In genomic region chr11:98931513-98932292, GRCm38 (mm10) we compare ENCODE assay signal across 9 mouse cellular contexts. TPM values are rescaled to one million over a fixed set of nuclear protein-coding genes. Genes with fewer than 3 reads are reported as not detected.
DNase-seq lines count a peak whose midpoint lies in the region; ATAC-seq and TF ChIP-seq lines count a peak whose summit lies in the region.
"Had no signal": no experiment of that assay in that cellular context is flagged by ENCODE, and none has a peak within 500 bp of the region (broad histone marks: within the 10 kb centered on the region; RNA-seq: fewer than 3 reads in every experiment).

No protein-coding gene starts in this region.

- peak; percentile 1; the same call in 1 of the 2 replicates for TF ChIP-seq RAD21 in CH12.LX (IDR thresholded peaks at IDR 0.05; ENCODE audit: low read depth, low read length)

- H3K4me1 ChIP-seq in heart, embryonic 10.5 days = peaks cover 84% of the 10 kb centered on the region
- H3K4me1 ChIP-seq in CH12.LX (ENCODE audit: control insufficient read depth in 1 of 2, insufficient read depth in 2 of 2) = peaks cover 34 to 67% of the 10 kb centered on the region in 2 experiments
- H3K4me1 ChIP-seq in forebrain, embryonic 13.5 days = peaks cover 73% of the 10 kb centered on the region
- peaks cover 86% of the 10 kb centered on the region for H3K4me1 ChIP-seq in intestine, embryonic 16.5 days (ENCODE audit: control insufficient read depth, insufficient read depth, low read length)

- in situ Hi-C loops in CH12.LX (cut with MboI; ENCODE audit: low pct_ligation_motif_present, low pct_unique_long_range_greater_than_20kb, low sequenced_read_pairs) = no loop called here

- intact Hi-C loops in heart, postnatal 36 days (cut with DNase I) = loop anchor here (2.0 to 5.0 kb wide), 2 partner anchors 19 to 111 kb away; partner anchors contain the start of gene Igfbp4

- dilution Hi-C loops in CH12.LX (cut with MboI; ENCODE audit: extremely low pct_ligation_motif_present, extremely low pct_unique_long_range_greater_than_20kb, low sequenced_read_pairs) = no loop called here

- 20% methylated on average over 7 of the region's 7 CpGs for WGBS in heart, embryonic 10.5 days
- 26% methylated on average over 7 of the region's 7 CpGs for WGBS in forebrain, embryonic 13.5 days
- 28% methylated on average over 7 of the region's 7 CpGs for WGBS in intestine, embryonic 16.5 days

- H3ac ChIP-seq in myocyte (ENCODE audit: control insufficient read depth, insufficient read length) = peak overlapping the region; percentile 9

- no peaks in the 10 kb centered on the region for H3K9me3 ChIP-seq in heart, embryonic 10.5 days
- H3K9me3 ChIP-seq in CH12.LX (replicated peaks; ENCODE audit: low read length) = peaks cover 5% of the 10 kb centered on the region
- H3K9me3 ChIP-seq in forebrain, embryonic 13.5 days (replicated peaks) = no peaks in the 10 kb centered on the region
- H3K9me3 ChIP-seq in intestine, embryonic 16.5 days (ENCODE audit: control insufficient read depth, low read length) = no peaks in the 10 kb centered on the region

- no peak for ATAC-seq in forebrain, embryonic 13.5 days
- no peak for ATAC-seq in intestine, embryonic 16.5 days
- no peak for ATAC-seq in frontal cortex, adult (ENCODE audit: low TSS enrichment)
- no peak for ATAC-seq in granulocyte monocyte progenitor cell, adult 5-6 weeks (replicated peaks; ENCODE audit: poor library complexity, severe bottlenecking)

- no peak overlapping the region for H3K4me2 ChIP-seq in CH12.LX (ENCODE audit: insufficient read depth, low read depth, poor library complexity, severe bottlenecking)
- 0 out of 2 replicates have a peak overlapping the region, but pooled peaks have one; percentile 1 for H3K4me2 ChIP-seq in forebrain, embryonic 13.5 days
- peak overlapping the region; percentile 19; the same call in 1 of the 2 replicates for H3K4me2 ChIP-seq in intestine, embryonic 16.5 days (ENCODE audit: low read depth, low read length)
- H3K4me2 ChIP-seq in myocyte (ENCODE audit: low read depth) = peak overlapping the region; percentile 92

- peaks cover 6% of the 10 kb centered on the region; the same call in 1 of the 2 replicates for H3K36me3 ChIP-seq in heart, embryonic 10.5 days
- peaks cover 0 to under 1% of the 10 kb centered on the region in 2 experiments for H3K36me3 ChIP-seq in CH12.LX (replicated peaks in 1 of 2; ENCODE audit: control insufficient read depth in 1 of 2, insufficient read depth in 1 of 2, low read length in 1 of 2)
- H3K36me3 ChIP-seq in forebrain, embryonic 13.5 days (ENCODE audit: poor library complexity, severe bottlenecking) = no peaks in the 10 kb centered on the region
- no peaks in the 10 kb centered on the region for H3K36me3 ChIP-seq in intestine, embryonic 16.5 days (ENCODE audit: control insufficient read depth, insufficient read depth, low read length)
- H3K36me3 ChIP-seq in myocyte (ENCODE audit: control insufficient read depth, insufficient read depth) = no peaks in the 10 kb centered on the region

- TF ChIP-seq CTCF in CH12.LX (conservative IDR thresholded peaks at IDR 0.05 in 1 of 2, IDR thresholded peaks at IDR 0.05 in 1 of 2; ENCODE audit: low read depth in 2 of 2, low read length in 2 of 2) = peak; percentile 44 to 52; a peak in 3 of 4 replicates

- H3K9ac ChIP-seq in CH12.LX (ENCODE audit: insufficient read depth, low read depth) = no peak overlapping the region
- peak overlapping the region; percentile 41 for H3K9ac ChIP-seq in forebrain, embryonic 13.5 days
- peak overlapping the region; percentile 57 for H3K9ac ChIP-seq in intestine, embryonic 16.5 days (ENCODE audit: low read depth, low read length)

- TF ChIP-seq POLR2A in CH12.LX (IDR thresholded peaks at IDR 0.05; ENCODE audit: low read depth, low read length) = no peak
- no peak for TF ChIP-seq POLR2A in myocyte (IDR thresholded peaks at IDR 0.05; ENCODE audit: insufficient read length, low read depth)

- H3K27me3 ChIP-seq in heart, embryonic 10.5 days (ENCODE audit: insufficient read depth, poor library complexity, severe bottlenecking) = no peaks in the 10 kb centered on the region
- no peaks in the 10 kb centered on the region for H3K27me3 ChIP-seq in CH12.LX (replicated peaks)
- H3K27me3 ChIP-seq in forebrain, embryonic 13.5 days = peaks cover 19% of the 10 kb centered on the region
- no peaks in the 10 kb centered on the region for H3K27me3 ChIP-seq in intestine, embryonic 16.5 days (replicated peaks; ENCODE audit: control insufficient read depth, insufficient read depth, low read length)
- no peaks in the 10 kb centered on the region for H3K27me3 ChIP-seq in myocyte (ENCODE audit: control insufficient read depth, insufficient read depth, insufficient read length)

- no peak for TF ChIP-seq EP300 in CH12.LX (IDR thresholded peaks at IDR 0.05; ENCODE audit: low read length)

- peak overlapping the region; percentile 39 for H3K4me3 ChIP-seq in heart, embryonic 10.5 days
- H3K4me3 ChIP-seq in CH12.LX (replicated peaks in 1 of 3; ENCODE audit: low read depth in 2 of 3, low read length in 2 of 3, poor library complexity in 1 of 3) (no peak overlapping the region), myocyte (no peak overlapping the region)
- H3K4me3 ChIP-seq in forebrain, embryonic 13.5 days = no peak overlapping the region
- no peak overlapping the region for H3K4me3 ChIP-seq in intestine, embryonic 16.5 days (ENCODE audit: low read length)

- DNase-seq in heart, embryonic 10.5 days (ENCODE audit: low spot score) = no peak
- DNase-seq in heart, postnatal 36 days = no peak
- no peak for DNase-seq in CH12.LX (ENCODE audit: extremely low read depth)

- no peaks in the 10 kb centered on the region for H3K79me2 ChIP-seq in CH12.LX (replicated peaks; ENCODE audit: control insufficient read depth, extremely low read depth, insufficient read depth, poor library complexity, severe bottlenecking)
- H3K79me2 ChIP-seq in myocyte (ENCODE audit: control insufficient read depth, insufficient read depth) = no peaks in the 10 kb centered on the region

- H3K27ac ChIP-seq in heart, embryonic 10.5 days = peak overlapping the region; percentile 92
- no peak overlapping the region for H3K27ac ChIP-seq in CH12.LX (ENCODE audit: insufficient read depth, low read depth)
- H3K27ac ChIP-seq in forebrain, embryonic 13.5 days = peak overlapping the region; percentile 64
- peak overlapping the region; percentile 90 for H3K27ac ChIP-seq in intestine, embryonic 16.5 days (ENCODE audit: low read length)

TF ChIP-seq in CH12.LX, 34 proteins besides CTCF, POLR2A, EP300 and RAD21:
- TF ChIP-seq IRF4 (IDR thresholded peaks at IDR 0.05; ENCODE audit: low read depth, low read length) (no peak), SIN3A (IDR thresholded peaks at IDR 0.05; ENCODE audit: low read length) (no peak), TCF12 (IDR thresholded peaks at IDR 0.05; ENCODE audit: low read depth, low read length) (0 out of 2 replicates have a peak, but pooled peaks have one; percentile 1), ELF1 (IDR thresholded peaks at IDR 0.05; ENCODE audit: low read depth, low read length) (no peak), CHD2 (IDR thresholded peaks at IDR 0.05; ENCODE audit: low read length) (no peak), MAFK (IDR thresholded peaks at IDR 0.05; ENCODE audit: insufficient replicate concordance, low read length) (no peak)

TF ChIP-seq in myocyte, 11 proteins besides CTCF, POLR2A, EP300 and RAD21 (continues in another document):
- no peak for TF ChIP-seq SRF (IDR thresholded peaks at IDR 0.05; ENCODE audit: control insufficient read depth, insufficient read length, low read depth)
- TF ChIP-seq TCF12 (IDR thresholded peaks at IDR 0.05; ENCODE audit: insufficient read depth, poor library complexity, severe bottlenecking) = peak; percentile 17
- TF ChIP-seq REST (IDR thresholded peaks at IDR 0.05; ENCODE audit: insufficient read depth, insufficient read length) = no peak
- TF ChIP-seq POLR2AphosphoS2 (IDR thresholded peaks at IDR 0.05; ENCODE audit: insufficient read length, low read depth) = no peak
- TF ChIP-seq E2F4 (IDR thresholded peaks at IDR 0.05; ENCODE audit: insufficient read depth) = no peak
- peak in 1 of 3 experiments; percentile 56 for TF ChIP-seq MYOD1 (IDR thresholded peaks at IDR 0.05; ENCODE audit: control insufficient read depth in 1 of 3, insufficient read length in 2 of 3, low read depth in 2 of 3)

RNA-seq across cellular contexts. Expression of gene Rara, which starts 4.1 kb away (rescaled TPM):
- polyA plus RNA-seq in heart, embryonic 10.5 days (2016; fragmentation: Nextera tagmentation; extraction: Ambion mirVana) = 30.4 and 36.9 TPM in 2 replicates
- 10 to 100 TPM; 10.5 to 13.6 TPM for total RNA-seq in heart, postnatal 36 days (2021)
- total RNA-seq in CH12.LX (2012; rRNA removed) = 11.1 and 12.1 TPM in 2 replicates
- 2.7 and 4.5 TPM in 2 replicates for total RNA-seq in CH12.LX (2014; rRNA removed)
- polyA plus RNA-seq in CH12.LX (2012; ENCODE audit: insufficient read length, low read depth) = 12.4 and 13.7 TPM in 2 replicates
- polyA plus RNA-seq in forebrain, embryonic 13.5 days (2015; fragmentation: Nextera tagmentation; extraction: Ambion mirVana) = 8.7 and 10.2 TPM in 2 replicates
- polyA plus RNA-seq in intestine, embryonic 16.5 days (2015; fragmentation: Nextera tagmentation; extraction: Ambion mirVana) = 28.2 and 31.2 TPM in 2 replicates
- 27.3 TPM for polyA plus RNA-seq in myocyte (2012; fragmentation: generic; extraction: Trizol)
- total RNA-seq in granulocyte monocyte progenitor cell, adult 5-6 weeks (2014; fragmentation: Nextera tagmentation) = 3.8 and 8.8 TPM in 2 replicates
- 1.9 and 3.1 TPM in 2 replicates for total RNA-seq in granulocyte monocyte progenitor cell, adult 5-6 weeks (2017)

RNA-seq across cellular contexts. Expression of gene Cdc6, which starts 24.1 kb away (rescaled TPM):
- 39.3 and 47.7 TPM in 2 replicates for polyA plus RNA-seq in heart, embryonic 10.5 days (2016; fragmentation: Nextera tagmentation; extraction: Ambion mirVana)
- total RNA-seq in heart, postnatal 36 days (2021) = under 1 TPM; 0.14 to 0.49 TPM
- total RNA-seq in CH12.LX (2012; rRNA removed) (47.4 and 78.9 TPM in 2 replicates), CH12.LX (2014; rRNA removed) (93.7 and 99.3 TPM in 2 replicates)
- polyA plus RNA-seq in CH12.LX (2012; ENCODE audit: insufficient read length, low read depth) (81.3 and 91.9 TPM in 2 replicates), myocyte (2012; fragmentation: generic; extraction: Trizol) (2.6 TPM)
- 23.0 and 26.9 TPM in 2 replicates for polyA plus RNA-seq in forebrain, embryonic 13.5 days (2015; fragmentation: Nextera tagmentation; extraction: Ambion mirVana)
- 18.9 and 23.0 TPM in 2 replicates for polyA plus RNA-seq in intestine, embryonic 16.5 days (2015; fragmentation: Nextera tagmentation; extraction: Ambion mirVana)
- 47.8 and 58.8 TPM in 2 replicates for total RNA-seq in granulocyte monocyte progenitor cell, adult 5-6 weeks (2014; fragmentation: Nextera tagmentation)
- total RNA-seq in granulocyte monocyte progenitor cell, adult 5-6 weeks (2017) = 30.3 and 43.5 TPM in 2 replicates

RNA-seq across cellular contexts. Expression of gene Gjd3, which starts 51.1 kb away (rescaled TPM):
- 1.0 and 1.1 TPM in 2 replicates for polyA plus RNA-seq in heart, embryonic 10.5 days (2016; fragmentation: Nextera tagmentation; extraction: Ambion mirVana)
- under 1 TPM; 0.33 to 0.36 TPM for total RNA-seq in heart, postnatal 36 days (2021)
- 0.47 and 0.50 TPM in 2 replicates for total RNA-seq in CH12.LX (2012; rRNA removed)
- total RNA-seq in CH12.LX (2014; rRNA removed) = not detected in 2 replicates
- not detected in 2 replicates for polyA plus RNA-seq in CH12.LX (2012; ENCODE audit: insufficient read length, low read depth)
- polyA plus RNA-seq in forebrain, embryonic 13.5 days (2015; fragmentation: Nextera tagmentation; extraction: Ambion mirVana) = 0.21 TPM in 1 of 2 replicates, not detected in the other
- polyA plus RNA-seq in intestine, embryonic 16.5 days (2015; fragmentation: Nextera tagmentation; extraction: Ambion mirVana) = 0.17 TPM in 1 of 2 replicates, not detected in the other
- polyA plus RNA-seq in myocyte (2012; fragmentation: generic; extraction: Trizol) = 0.05 TPM
- not detected in 2 replicates for total RNA-seq in granulocyte monocyte progenitor cell, adult 5-6 weeks (2014; fragmentation: Nextera tagmentation)
- total RNA-seq in granulocyte monocyte progenitor cell, adult 5-6 weeks (2017) = 1.8 TPM in 1 of 2 replicates, not detected in the other
- total RNA-seq: gastrocnemius, adult 8-10 months had no signal
